Comparison of ENCODE assay signal across 8 mouse cellular contexts in the genomic region with DNA sequence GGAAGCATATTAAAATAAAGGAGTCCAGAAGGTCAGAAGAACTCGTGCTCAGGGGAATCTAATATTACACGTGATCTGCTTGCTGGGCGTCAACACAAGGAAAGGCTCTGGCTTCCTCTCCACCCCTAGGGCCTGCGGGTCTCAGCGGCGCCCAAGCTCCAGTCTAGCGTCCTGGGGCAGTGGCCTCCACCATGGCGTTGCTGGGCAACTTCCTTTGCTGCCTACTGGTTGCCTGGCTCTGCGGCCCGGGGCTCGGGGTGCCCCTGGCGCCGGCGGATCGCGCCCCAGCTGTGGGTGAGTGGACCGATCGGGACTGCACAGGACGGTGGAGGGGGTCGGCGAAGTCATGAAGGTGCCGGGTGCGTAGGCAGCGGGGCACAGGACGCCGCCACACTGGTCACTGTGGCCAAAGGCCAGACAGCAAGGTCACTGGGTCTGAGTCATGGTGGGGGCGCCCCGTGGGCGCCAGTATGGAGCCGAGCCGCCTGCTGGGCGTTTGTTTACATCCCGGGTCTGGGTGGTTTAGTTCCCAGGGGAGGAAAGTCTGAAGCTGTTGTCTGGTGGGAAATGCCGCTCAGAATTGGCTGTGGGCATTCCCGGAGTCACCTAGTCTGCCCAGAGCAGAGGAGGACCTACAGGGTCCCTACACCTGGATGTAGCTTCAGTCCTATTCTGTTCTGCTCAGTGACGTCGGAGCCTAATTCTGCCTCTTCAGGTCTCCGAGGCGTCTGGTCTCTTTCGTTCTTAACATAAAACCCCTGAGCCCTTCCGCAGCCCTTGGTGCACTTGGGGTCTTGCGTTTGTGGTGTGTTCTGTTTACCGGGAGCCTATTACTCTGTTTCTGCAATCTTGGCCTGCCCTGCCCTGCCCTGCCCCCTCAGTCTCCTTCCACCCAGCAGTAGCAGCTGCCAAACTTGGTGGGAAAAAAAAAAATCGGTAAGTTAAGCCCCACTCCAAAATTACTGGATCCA. TPM values are rescaled to one million over a fixed set of nuclear protein-coding genes. Genes with fewer than 3 reads are reported as not detected.
A peak's percentile ranks its signal among the peaks of the same experiment; 100 is the strongest.
DNase-seq lines count a peak whose midpoint lies in the region; ATAC-seq lines count a peak whose summit lies in the region.

No protein-coding gene starts in this region.

- WGBS in forebrain, embryonic 14.5 days, result 2% methylated on average over 44 of the region's 44 CpGs
- under 1% methylated on average over 44 of the region's 44 CpGs for WGBS in large intestine, adult 2 months

- DNase-seq in ES-CJ7 (ENCODE audit: low read depth, low spot score), result peak; percentile 9
- DNase-seq in cerebellum, adult 11-12 months, result peak; percentile 24
- peak; percentile 41 for DNase-seq in forebrain, embryonic 14.5 days (ENCODE audit: low spot score)
- DNase-seq in heart, postnatal 36 days, result peak; percentile 63 to 77
- peak; percentile 11 for DNase-seq in large intestine, adult 2 months (ENCODE audit: low read depth, low spot score)
- DNase-seq in lung, postnatal 10 days, result peak; percentile 64
- peak; percentile 35 for DNase-seq in ovary, adult 18-20 months (ENCODE audit: low spot score)
- DNase-seq in thymus, postnatal 14 days, result peak; percentile 51

- intact Hi-C loops in heart, postnatal 36 days (cut with DNase I), result loop anchor here (1.0 to 10.0 kb wide), 4 partner anchors 51 to 332 kb away; a partner anchor contains a TSS

- H3K36me3 ChIP-seq in forebrain, embryonic 14.5 days (ENCODE audit: control insufficient read depth, insufficient read depth, low read length), result 0 out of 2 replicates have a peak, but pooled peaks cover 3% of the 10 kb centered on the region

- H3K4me2 ChIP-seq in forebrain, embryonic 14.5 days (ENCODE audit: low read length), result peak overlapping the region; percentile 97

- peak overlapping the region; percentile 79 for H3K9ac ChIP-seq in forebrain, embryonic 14.5 days (ENCODE audit: low read length)

- peaks cover 14% of the 10 kb centered on the region for H3K9me3 ChIP-seq in forebrain, embryonic 14.5 days (replicated peaks; ENCODE audit: control insufficient read depth, low read length)

- no peaks in the 10 kb centered on the region; the same call in 1 of the 2 replicates for H3K4me1 ChIP-seq in forebrain, embryonic 14.5 days (ENCODE audit: control insufficient read depth, insufficient read depth, low read length)

- H3K27ac ChIP-seq in forebrain, embryonic 14.5 days (ENCODE audit: low read depth, low read length), result peak overlapping the region; percentile 75

- H3K4me3 ChIP-seq in forebrain, embryonic 14.5 days (ENCODE audit: low read depth, low read length), result peak overlapping the region; percentile 53

- peak; percentile 74 for ATAC-seq in forebrain, embryonic 14.5 days

- H3K27me3 ChIP-seq in forebrain, embryonic 14.5 days (replicated peaks; ENCODE audit: control insufficient read depth, insufficient read depth, low read length), result no peaks in the 10 kb centered on the region

RNA-seq across cellular contexts. Expression of a gene that starts 0.6 kb away (rescaled TPM):
- polyA plus RNA-seq in forebrain, embryonic 14.5 days (2014; fragmentation: Nextera tagmentation; extraction: Ambion mirVana), result 17.5 and 19.9 TPM in 2 replicates
- total RNA-seq in heart, postnatal 36 days (2021), result 10 to 100 TPM; 59.1 to 64.4 TPM
- polyA plus RNA-seq in large intestine, adult 2 months (2012; rRNA removed), result 76.1 and 104 TPM in 2 replicates

RNA-seq across cellular contexts. Expression of a gene that starts 10.1 kb away (rescaled TPM):
- polyA plus RNA-seq in forebrain, embryonic 14.5 days (2014; fragmentation: Nextera tagmentation; extraction: Ambion mirVana), result 1,519 and 1,568 TPM in 2 replicates
- total RNA-seq in heart, postnatal 36 days (2021), result 1 to 10 TPM in 1 of 2 experiments, under 1 TPM in 1; 0.64 to 1.0 TPM
- polyA plus RNA-seq in large intestine, adult 2 months (2012; rRNA removed), result 0.40 and 0.67 TPM in 2 replicates

Comparison
In these comparisons a context has a peak if more than half of its experiments do, and no peak if none do; other contexts are left out.
1. Peak in every context shown above with its lines: DNase-seq, ATAC-seq, H3K4me3 ChIP-seq and H3K27ac ChIP-seq.
2. DNase-seq: peak in every context shown above with its lines; median percentile 70 in heart, postnatal 36 days; 64 in lung, postnatal 10 days; 51 in thymus, postnatal 14 days; 41 in forebrain, embryonic 14.5 days; 35 in ovary, adult 18-20 months; 24 in cerebellum, adult 11-12 months; 11 in large intestine, adult 2 months; 9 in ES-CJ7.
3. RNA of a gene that starts 10.1 kb away (polyA plus RNA-seq): 1,519 to 1,568 TPM in forebrain, embryonic 14.5 days; 0.40 to 0.67 TPM in large intestine, adult 2 months; every median in the first group is over 100 times any median in the second.